Mouse (Mus musculus): Measurements from ENCODE around the gene Zfp280b. TPM values are rescaled to one million over a fixed set of nuclear protein-coding genes. Genes with fewer than 3 reads are reported as not detected.
"Not testable (repeated sequence)": the region's sequence is repeated elsewhere in the genome, so short reads cannot be mapped to it uniquely, and the experiment has no call there.

Zfp280b gene
- polyA plus RNA-seq (2014; fragmentation: Nextera tagmentation; extraction: Ambion mirVana), result 24.9 and 26.2 TPM in 2 replicates

- TF ChIP-seq CTCF (IDR thresholded peaks at IDR 0.05; ENCODE audit: low read depth), result peak; percentile 79
- Histone ChIP-seq H3K4me2 (peak within 1 kb of the TSS; percentile 71), H3K9ac (peak within 1 kb of the TSS; percentile 94), H3K4me1 (ENCODE audit: insufficient read depth) (0 out of 2 replicates have a peak, but pooled peaks cover 4% of the 10 kb centered on the region), H3K27ac (ENCODE audit: low read depth) (peak within 1 kb of the TSS; percentile 85), H3K36me3 (ENCODE audit: insufficient read depth) (peaks cover 15% of the 10 kb centered on the region), H3K27me3 (ENCODE audit: insufficient read depth, low read length) (no peaks in the 10 kb centered on the region), H3K9me3 (ENCODE audit: low read depth, low read length) (no peaks in the 10 kb centered on the region), H3K4me3 (ENCODE audit: low read depth, low read length) (peak within 1 kb of the TSS; percentile 94)
- ATAC-seq (ENCODE audit: insufficient read depth), result peak; percentile 97
- peak; percentile 98 for DNase-seq
- under 1% methylated on average over 58 of the region's 58 CpGs for WGBS
These were observed at the start of gene Zfp280b for GRCm38 (mm10) chr10:76032402-76033118. TSS of gene Zfp280b (plus strand) at chr10:76032650.

GRCm38 (mm10) chr10:75990430-75991042, 41.9 kb upstream of the Zfp280b start:
- DNase-seq (no peak), ATAC-seq (ENCODE audit: insufficient read depth) (no peak)
- 64% methylated on average over 4 of the region's 4 CpGs for WGBS
- TF ChIP-seq CTCF (IDR thresholded peaks at IDR 0.05; ENCODE audit: low read depth), result no peak
- H3K4me1 ChIP-seq (ENCODE audit: insufficient read depth), result no peaks in the 10 kb centered on the region
- no peaks in the 10 kb centered on the region for H3K36me3 ChIP-seq (ENCODE audit: insufficient read depth)
- H3K4me2 ChIP-seq, result no peak overlapping the region
- H3K9me3 ChIP-seq (ENCODE audit: low read depth, low read length), result no peaks in the 10 kb centered on the region
- no peak overlapping the region for H3K4me3 ChIP-seq (ENCODE audit: low read depth, low read length)
- no peak overlapping the region for H3K27ac ChIP-seq (ENCODE audit: low read depth)
- no peaks in the 10 kb centered on the region for H3K27me3 ChIP-seq (ENCODE audit: insufficient read depth, low read length)
- no peak overlapping the region for H3K9ac ChIP-seq

- DNase-seq, result peak; percentile 16
- Histone ChIP-seq H3K36me3 (ENCODE audit: insufficient read depth) (no peaks in the 10 kb centered on the region), H3K27me3 (ENCODE audit: insufficient read depth, low read length) (no peaks in the 10 kb centered on the region), H3K4me2 (no peak overlapping the region), H3K27ac (ENCODE audit: low read depth) (no peak overlapping the region), H3K4me3 (ENCODE audit: low read depth, low read length) (no peak overlapping the region), H3K9ac (no peak overlapping the region), H3K9me3 (ENCODE audit: low read depth, low read length) (no peaks in the 10 kb centered on the region), H3K4me1 (ENCODE audit: insufficient read depth) (no peaks in the 10 kb centered on the region)
- TF ChIP-seq CTCF (IDR thresholded peaks at IDR 0.05; ENCODE audit: low read depth), result no peak
- WGBS, result 72% methylated on average over 15 of the region's 15 CpGs
- no peak for ATAC-seq (ENCODE audit: insufficient read depth)
These were observed 38.7 kb upstream of the Zfp280b start for GRCm38 (mm10) chr10:75993616-75994240.

GRCm38 (mm10) chr10:75994531-75995210, 37.8 kb upstream of the Zfp280b start:
- not testable (repeated sequence) for H3K4me2 ChIP-seq; H3K9ac ChIP-seq; H3K36me3 ChIP-seq (ENCODE audit: insufficient read depth); ATAC-seq (ENCODE audit: insufficient read depth); H3K27me3 ChIP-seq (ENCODE audit: insufficient read depth, low read length); DNase-seq; H3K4me3 ChIP-seq (ENCODE audit: low read depth, low read length); H3K9me3 ChIP-seq (ENCODE audit: low read depth, low read length); H3K27ac ChIP-seq (ENCODE audit: low read depth); H3K4me1 ChIP-seq (ENCODE audit: insufficient read depth)
- WGBS, result 59% methylated on average over 12 of the region's 13 CpGs

- DNase-seq (no peak), ATAC-seq (ENCODE audit: insufficient read depth) (no peak)
- WGBS, result 74% methylated on average over 11 of the region's 11 CpGs
- Histone ChIP-seq H3K27me3 (ENCODE audit: insufficient read depth, low read length) (no peaks in the 10 kb centered on the region), H3K4me2 (no peak overlapping the region), H3K27ac (ENCODE audit: low read depth) (no peak overlapping the region), H3K9me3 (ENCODE audit: low read depth, low read length) (no peaks in the 10 kb centered on the region), H3K36me3 (ENCODE audit: insufficient read depth) (no peaks in the 10 kb centered on the region), H3K4me3 (ENCODE audit: low read depth, low read length) (no peak overlapping the region), H3K9ac (no peak overlapping the region), H3K4me1 (ENCODE audit: insufficient read depth) (no peaks in the 10 kb centered on the region)
- TF ChIP-seq CTCF (IDR thresholded peaks at IDR 0.05; ENCODE audit: low read depth), result no peak
These were observed 37.0 kb upstream of the Zfp280b start for GRCm38 (mm10) chr10:75995463-75995862.

- Histone ChIP-seq H3K4me3 (ENCODE audit: low read depth, low read length) (no peak overlapping the region), H3K9me3 (ENCODE audit: low read depth, low read length) (no peaks in the 10 kb centered on the region), H3K36me3 (ENCODE audit: insufficient read depth) (no peaks in the 10 kb centered on the region), H3K27me3 (ENCODE audit: insufficient read depth, low read length) (no peaks in the 10 kb centered on the region), H3K9ac (no peak overlapping the region), H3K27ac (ENCODE audit: low read depth) (no peak overlapping the region), H3K4me1 (ENCODE audit: insufficient read depth) (no peaks in the 10 kb centered on the region), H3K4me2 (no peak overlapping the region)
- 10% methylated on average over 3 of the region's 3 CpGs for WGBS
- DNase-seq, result no peak
- ATAC-seq (ENCODE audit: insufficient read depth), result no peak
- TF ChIP-seq CTCF (IDR thresholded peaks at IDR 0.05; ENCODE audit: low read depth), result no peak
These were observed 36.1 kb upstream of the Zfp280b start for GRCm38 (mm10) chr10:75996315-75996714.

- TF ChIP-seq CTCF (IDR thresholded peaks at IDR 0.05; ENCODE audit: low read depth), result no peak
- Histone ChIP-seq H3K9me3 (ENCODE audit: low read depth, low read length) (no peaks in the 10 kb centered on the region), H3K4me3 (ENCODE audit: low read depth, low read length) (no peak overlapping the region), H3K27ac (ENCODE audit: low read depth) (no peak overlapping the region), H3K36me3 (ENCODE audit: insufficient read depth) (no peaks in the 10 kb centered on the region), H3K9ac (no peak overlapping the region), H3K4me2 (no peak overlapping the region), H3K27me3 (ENCODE audit: insufficient read depth, low read length) (no peaks in the 10 kb centered on the region), H3K4me1 (ENCODE audit: insufficient read depth) (no peaks in the 10 kb centered on the region)
- no peak for DNase-seq
- 27% methylated on average over 7 of the region's 7 CpGs for WGBS
- ATAC-seq (ENCODE audit: insufficient read depth), result no peak
These were observed 31.3 kb upstream of the Zfp280b start for GRCm38 (mm10) chr10:76001160-76001559.
